Mouse (Mus musculus) CH12.LX (cell line): Measurements from ENCODE around the gene 9230113P08Rik.
"Not testable (repeated sequence)": the region's sequence is repeated elsewhere in the genome, so short reads cannot be mapped to it uniquely, and the experiment has no call there.

Experiments used
- CTCF ChIP-seq, 2 experiments: IDR thresholded peaks in 1 of 2; conservative IDR thresholded peaks in 1 of 2; 2 replicates each; pipeline ENCODE4 v1.5.1; 2011 to 2012; ENCODE audit warnings: low read depth in 2 of 2, low read length in 2 of 2, improper control_type of control experiment in 1 of 2, inconsistent platforms in 1 of 2, mild to moderate bottlenecking in 1 of 2, moderate library complexity in 1 of 2
- E2F4 ChIP-seq: IDR thresholded peaks from 2 replicates; pipeline ENCODE4 v1.6.1; 2011; ENCODE audit warnings: low read depth, low read length, improper control_type of control experiment; ENCODE audit not compliant: insufficient replicate concordance
- EP300 ChIP-seq: IDR thresholded peaks from 2 replicates; pipeline ENCODE4 v1.6.1; 2011; ENCODE audit warnings: low read length, improper control_type of control experiment
- IRF4 ChIP-seq: IDR thresholded peaks from 2 replicates; pipeline ENCODE4 v1.6.1; 2014; ENCODE audit warnings: low read depth, mild to moderate bottlenecking, inconsistent platforms, low read length, improper control_type of control experiment
- JUND ChIP-seq: conservative IDR thresholded peaks from 2 replicates; pipeline ENCODE4 v1.6.1; 2011; ENCODE audit warnings: low read depth, low read length, improper control_type of control experiment
- MAFK ChIP-seq: IDR thresholded peaks from 2 replicates; pipeline ENCODE4 v1.6.1; 2011; ENCODE audit warnings: low read length, improper control_type of control experiment; ENCODE audit not compliant: insufficient replicate concordance
- MEF2A ChIP-seq: IDR thresholded peaks from 2 replicates; pipeline ENCODE4 v1.6.1; 2014; ENCODE audit warnings: low read depth, mild to moderate bottlenecking, inconsistent platforms, low read length, improper control_type of control experiment, borderline replicate concordance
- POLR2A ChIP-seq: IDR thresholded peaks from 2 replicates; pipeline ENCODE4 v1.6.1; 2011; ENCODE audit warnings: low read depth, mild to moderate bottlenecking, improper control_type of control experiment, low read length
- TCF12 ChIP-seq: IDR thresholded peaks from 2 replicates; pipeline ENCODE4 v1.6.1; 2014; ENCODE audit warnings: low read depth, mild to moderate bottlenecking, inconsistent platforms, low read length, improper control_type of control experiment
- UBTF ChIP-seq: IDR thresholded peaks from 2 replicates; pipeline ENCODE4 v1.6.1; 2012; ENCODE audit warnings: low read depth, mild to moderate bottlenecking, inconsistent platforms, low read length, improper control_type of control experiment, moderate library complexity

- not testable (repeated sequence) for TF ChIP-seq UBTF; EP300; CTCF (conservative IDR thresholded peaks at IDR 0.05 in 1 of 2, IDR thresholded peaks at IDR 0.05 in 1 of 2; ENCODE audit: low read depth in 2 of 2, low read length in 2 of 2); JUND; POLR2A; MAFK; MEF2A; IRF4; TCF12; E2F4
Measured at GRCm38 (mm10) chr9:35893112-35893511, 15.1 kb upstream of the 9230113P08Rik start.
